Mouse (Mus musculus): Measurements from ENCODE around the gene Chrng.

DNA sequence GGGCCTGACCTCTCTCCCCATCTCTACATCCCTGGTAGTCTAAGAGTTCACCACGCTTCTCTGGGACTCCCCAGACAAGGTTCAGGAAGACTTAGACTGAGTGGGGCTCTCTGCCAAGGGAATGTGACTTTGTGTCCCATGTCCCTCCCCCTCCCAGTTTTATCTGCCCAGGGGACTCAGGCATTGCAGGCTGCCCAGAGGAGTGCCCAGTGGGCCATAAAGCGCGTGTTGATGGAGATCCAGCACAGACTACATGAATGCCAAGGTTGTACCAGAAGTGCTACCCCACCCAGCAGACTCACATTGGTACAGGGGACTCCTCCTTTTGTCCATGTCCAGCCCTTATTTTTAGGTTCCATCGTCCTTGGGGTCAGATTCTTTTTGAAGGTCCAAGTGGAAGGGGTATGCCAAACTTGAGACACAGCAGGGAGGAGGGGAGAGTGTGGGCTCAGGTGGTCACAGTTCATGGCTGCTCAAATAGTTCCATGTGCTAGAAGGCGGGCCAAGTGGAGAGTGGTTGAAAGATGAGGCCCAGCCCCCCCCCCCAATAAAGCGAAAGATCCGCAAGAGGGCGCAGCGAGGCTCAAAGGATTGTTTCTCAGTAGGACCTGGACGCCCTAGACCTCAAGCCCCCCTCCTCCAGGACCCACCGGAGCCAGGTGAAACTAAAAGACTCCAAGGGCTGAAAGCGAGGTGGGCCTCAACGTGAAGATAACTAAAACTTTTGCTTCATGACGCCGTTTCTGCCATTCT, 20.3 kb upstream of the Chrng start:
- TF ChIP-seq CTCF (IDR thresholded peaks at IDR 0.05; ENCODE audit: control insufficient read depth, insufficient read depth, insufficient replicate concordance, low read depth, low read length) (no peak), POLR2A (IDR thresholded peaks at IDR 0.05; ENCODE audit: control insufficient read depth, low read depth, low read length) (no peak)

All from testis, adult 2 months (tissue).